Mouse (Mus musculus) G1E-ER4 (cell line): Measurements from ENCODE around the gene Acot7. TPM values are rescaled to one million over a fixed set of nuclear protein-coding genes. Genes with fewer than 3 reads are reported as not detected.
A peak's percentile ranks its signal among the peaks of the same experiment; 100 is the strongest.

Experiments used
- GATA1 ChIP-seq: IDR thresholded peaks from one replicate; pipeline ENCODE4 v1.8.0; 2012; ENCODE audit warnings: low read length, inconsistent platforms
- polyA plus RNA-seq: library from polyadenylated mRNA; stranded (reverse); fragments of >175 nt; gene quantifications from 2 replicates; pipeline ENCODE4 v1.2.3, GENCODE M21; 2012

The Acot7 gene
- polyA plus RNA-seq, 1 experiment: 28.6 TPM

- no peak for TF ChIP-seq GATA1
Measured at GRCm38 (mm10) chr4:152141521-152142135, 36.3 kb upstream of the Acot7 start.

- TF ChIP-seq GATA1: no peak
Measured at GRCm38 (mm10) chr4:152143632-152144031, 34.3 kb upstream of the Acot7 start.

- peak; percentile 24 for TF ChIP-seq GATA1
Measured at GRCm38 (mm10) chr4:152145473-152145872, 32.5 kb upstream of the Acot7 start.

- no peak for TF ChIP-seq GATA1
Measured at GRCm38 (mm10) chr4:152146033-152146827, 31.7 kb upstream of the Acot7 start.

GRCm38 (mm10) chr4:152150546-152150945 lies 27.4 kb upstream of the Acot7 start:
- TF ChIP-seq GATA1: no peak

- no peak for TF ChIP-seq GATA1
Measured at GRCm38 (mm10) chr4:152151451-152151965, 26.4 kb upstream of the Acot7 start.

- no peak for TF ChIP-seq GATA1
Measured at GRCm38 (mm10) chr4:152151966-152152544, 25.9 kb upstream of the Acot7 start, which contains the start of gene Espn. Gene Espn, minus strand, starts transcription at chr4:152152371.

GRCm38 (mm10) chr4:152153771-152154177 lies 24.2 kb upstream of the Acot7 start:
- no peak for TF ChIP-seq GATA1

GRCm38 (mm10) chr4:152155019-152155418 lies 22.9 kb upstream of the Acot7 start:
- no peak for TF ChIP-seq GATA1

GRCm38 (mm10) chr4:152157779-152158584 lies 20.0 kb upstream of the Acot7 start:
- TF ChIP-seq GATA1: no peak

- TF ChIP-seq GATA1: no peak
Measured at GRCm38 (mm10) chr4:152158585-152159284, 19.2 kb upstream of the Acot7 start, which contains the start of gene Hes2. Gene Hes2, plus strand, starts transcription at chr4:152158867.

GRCm38 (mm10) chr4:152159285-152159678 lies 18.7 kb upstream of the Acot7 start:
- no peak for TF ChIP-seq GATA1

GRCm38 (mm10) chr4:152160748-152161147 lies 17.2 kb upstream of the Acot7 start:
- no peak for TF ChIP-seq GATA1

GRCm38 (mm10) chr4:152161601-152162000 lies 16.3 kb upstream of the Acot7 start:
- no peak for TF ChIP-seq GATA1

- TF ChIP-seq GATA1: no peak
Measured at GRCm38 (mm10) chr4:152162748-152163147, 15.2 kb upstream of the Acot7 start.
